Mouse (Mus musculus): Measurements from ENCODE around the gene Fmnl3. TPM values are rescaled to one million over a fixed set of nuclear protein-coding genes. Genes with fewer than 3 reads are reported as not detected.

The Fmnl3 gene
- 29.5 and 30.9 TPM in 2 replicates for polyA plus RNA-seq (2015; fragmentation: Nextera tagmentation; extraction: Ambion mirVana)

DNA sequence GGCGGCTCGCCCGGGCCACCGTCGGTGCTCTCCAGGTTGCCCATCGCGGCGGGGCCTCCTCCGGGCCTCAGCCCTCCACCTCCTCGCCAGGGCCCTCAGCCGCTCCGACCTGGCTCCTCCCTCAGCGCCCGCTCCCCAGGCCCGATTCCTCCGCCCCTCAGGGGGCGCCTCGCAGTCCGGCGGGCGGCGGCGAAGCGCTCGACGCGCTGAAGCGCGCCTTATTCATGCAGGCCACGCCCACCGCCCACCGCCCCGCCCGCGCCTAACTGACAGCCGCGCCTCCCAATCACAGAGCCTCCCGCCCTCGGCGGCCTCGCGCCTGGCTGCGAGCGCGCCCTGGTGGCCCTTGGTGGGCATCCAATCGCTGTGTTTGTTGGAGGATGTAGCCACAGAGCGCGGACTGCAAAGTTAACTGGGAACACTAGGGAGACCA is at the start of gene Fmnl3:
TSS of gene Fmnl3 (minus strand) at position 224 of the 433 bp plus-strand sequence.
- H3K27me3 ChIP-seq = no peaks in the 10 kb centered on the region
- no peaks in the 10 kb centered on the region for H3K9me3 ChIP-seq
- H3K4me3 ChIP-seq = peak within 1 kb of the TSS; percentile 80
- H3K27ac ChIP-seq = peak within 1 kb of the TSS; percentile 95
- peak; percentile 95 for ATAC-seq (ENCODE audit: low FRiP score, low read depth)
- peak within 1 kb of the TSS; percentile 92 for H3K9ac ChIP-seq
- H3K4me2 ChIP-seq (replicated peaks) = peak within 1 kb of the TSS; percentile 67
- peaks cover 19% of the 10 kb centered on the region for H3K4me1 ChIP-seq
- H3K36me3 ChIP-seq = no peaks in the 10 kb centered on the region
- under 1% methylated on average over 39 of the region's 48 CpGs for WGBS

DNA sequence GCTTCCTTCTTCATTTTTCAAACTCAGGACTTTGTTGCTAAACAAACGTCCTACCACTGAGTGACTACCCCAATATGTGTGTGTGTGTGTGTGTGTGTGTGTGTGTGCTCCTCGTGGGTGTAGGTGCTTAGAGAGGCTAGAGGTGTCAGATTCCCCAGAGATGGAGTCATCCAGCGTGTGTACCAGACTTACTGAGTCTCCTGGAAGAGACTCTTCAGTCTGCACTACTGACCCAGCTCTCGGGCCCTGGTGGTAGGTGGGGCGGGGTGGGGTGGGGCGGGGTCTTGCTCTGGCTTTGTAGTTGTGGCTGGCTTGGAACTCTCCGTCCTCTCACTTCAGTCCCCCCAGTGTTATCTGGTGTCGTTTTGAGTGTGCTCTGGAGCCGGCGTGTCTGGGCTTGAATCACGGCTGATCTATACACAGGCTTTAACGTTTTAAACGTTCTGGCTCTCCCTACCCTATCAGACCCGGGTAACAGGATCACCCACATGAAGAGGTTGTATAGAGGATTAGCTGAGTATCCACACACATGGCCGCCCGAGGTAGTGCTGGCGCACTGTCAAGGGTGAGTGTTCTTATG is 47.5 kb upstream of the Fmnl3 start:
- no peak overlapping the region for H3K9ac ChIP-seq
- no peaks in the 10 kb centered on the region for H3K9me3 ChIP-seq
- H3K4me1 ChIP-seq = peaks cover 41% of the 10 kb centered on the region
- no peaks in the 10 kb centered on the region for H3K27me3 ChIP-seq
- ATAC-seq (ENCODE audit: low FRiP score, low read depth) = no peak
- H3K4me3 ChIP-seq = no peak overlapping the region
- peaks cover 15% of the 10 kb centered on the region for H3K36me3 ChIP-seq
- H3K27ac ChIP-seq = peak overlapping the region; percentile 28; the same call in 1 of the 2 replicates
- 31% methylated on average over 17 of the region's 17 CpGs for WGBS
- H3K4me2 ChIP-seq (replicated peaks) = no peak overlapping the region; the same call in 1 of the 2 replicates

GRCm38 (mm10) chr15:99416957-99417356 is 46.7 kb upstream of the Fmnl3 start:
- H3K27me3 ChIP-seq = no peaks in the 10 kb centered on the region
- H3K36me3 ChIP-seq = peaks cover 7% of the 10 kb centered on the region
- H3K4me2 ChIP-seq (replicated peaks) = no peak overlapping the region
- H3K9me3 ChIP-seq = no peaks in the 10 kb centered on the region
- ATAC-seq (ENCODE audit: low FRiP score, low read depth) = no peak
- no peak overlapping the region; the same call in 1 of the 2 replicates for H3K27ac ChIP-seq
- H3K9ac ChIP-seq = no peak overlapping the region
- no peak overlapping the region for H3K4me3 ChIP-seq
- 31% methylated on average over 4 of the region's 4 CpGs for WGBS
- H3K4me1 ChIP-seq = peaks cover 35% of the 10 kb centered on the region

DNA sequence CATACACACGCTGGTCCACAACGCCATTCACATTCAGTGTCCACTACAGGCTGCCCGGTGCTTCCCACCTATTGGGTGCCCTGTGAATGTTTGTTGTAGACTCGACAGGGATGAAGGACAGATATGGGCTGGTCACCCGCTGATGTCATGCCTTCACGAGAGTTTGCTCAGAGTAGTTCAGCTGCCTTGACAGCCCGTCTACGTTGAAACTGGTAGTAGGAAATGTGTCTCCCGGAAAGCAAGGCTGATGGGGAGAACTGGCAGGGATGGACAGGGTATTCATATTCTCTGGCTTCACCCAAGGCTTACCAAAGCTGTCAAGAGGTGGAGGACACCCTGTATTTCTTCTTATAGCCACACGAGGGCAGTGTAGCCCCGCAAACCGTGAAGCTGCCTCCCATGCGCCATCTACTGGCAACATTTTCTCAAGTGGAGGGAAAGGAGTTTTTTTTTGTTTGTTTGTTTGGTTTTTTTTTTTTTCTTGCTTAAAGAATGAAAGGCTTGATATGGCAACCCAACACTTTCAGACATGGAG is 46.1 kb upstream of the Fmnl3 start:
- H3K9me3 ChIP-seq = no peaks in the 10 kb centered on the region
- 0 out of 2 replicates have a peak overlapping the region, but pooled peaks have one; percentile 5 for H3K4me2 ChIP-seq (replicated peaks)
- H3K27me3 ChIP-seq = no peaks in the 10 kb centered on the region
- no peak overlapping the region for H3K9ac ChIP-seq
- peaks cover 30% of the 10 kb centered on the region for H3K4me1 ChIP-seq
- WGBS = 20% methylated on average over 13 of the region's 13 CpGs
- H3K4me3 ChIP-seq = no peak overlapping the region
- H3K36me3 ChIP-seq = peaks cover 1% of the 10 kb centered on the region; the same call in 1 of the 2 replicates
- ATAC-seq (ENCODE audit: low FRiP score, low read depth) = no peak
- no peak overlapping the region for H3K27ac ChIP-seq

GRCm38 (mm10) chr15:99415793-99416192 is 45.5 kb upstream of the Fmnl3 start:
- H3K9ac ChIP-seq = no peak overlapping the region
- no peak for ATAC-seq (ENCODE audit: low FRiP score, low read depth)
- 19% methylated on average over 2 of the region's 2 CpGs for WGBS

GRCm38 (mm10) chr15:99411747-99412146 is 41.5 kb upstream of the Fmnl3 start:
- H3K9ac ChIP-seq = no peak overlapping the region
- no peak overlapping the region for H3K4me3 ChIP-seq
- no peaks in the 10 kb centered on the region for H3K27me3 ChIP-seq
- H3K4me1 ChIP-seq = peaks cover 4% of the 10 kb centered on the region; the same call in 1 of the 2 replicates
- no peak overlapping the region for H3K27ac ChIP-seq
- no peak for ATAC-seq (ENCODE audit: low FRiP score, low read depth)
- H3K4me2 ChIP-seq (replicated peaks) = no peak overlapping the region
- 52% methylated on average over 14 of the region's 14 CpGs for WGBS
- peaks cover 45% of the 10 kb centered on the region for H3K36me3 ChIP-seq
- no peaks in the 10 kb centered on the region for H3K9me3 ChIP-seq

More at GRCm38 (mm10) chr15:99415793-99416192, 45.5 kb upstream of the Fmnl3 start:
- Histone ChIP-seq H3K4me1 (peaks cover 24% of the 10 kb centered on the region), H3K4me3 (no peak overlapping the region), H3K27me3 (no peaks in the 10 kb centered on the region), H3K27ac (no peak overlapping the region), H3K36me3 (peaks cover 5% of the 10 kb centered on the region; the same call in 1 of the 2 replicates), H3K4me2 (replicated peaks) (no peak overlapping the region), H3K9me3 (no peaks in the 10 kb centered on the region)

DNA sequence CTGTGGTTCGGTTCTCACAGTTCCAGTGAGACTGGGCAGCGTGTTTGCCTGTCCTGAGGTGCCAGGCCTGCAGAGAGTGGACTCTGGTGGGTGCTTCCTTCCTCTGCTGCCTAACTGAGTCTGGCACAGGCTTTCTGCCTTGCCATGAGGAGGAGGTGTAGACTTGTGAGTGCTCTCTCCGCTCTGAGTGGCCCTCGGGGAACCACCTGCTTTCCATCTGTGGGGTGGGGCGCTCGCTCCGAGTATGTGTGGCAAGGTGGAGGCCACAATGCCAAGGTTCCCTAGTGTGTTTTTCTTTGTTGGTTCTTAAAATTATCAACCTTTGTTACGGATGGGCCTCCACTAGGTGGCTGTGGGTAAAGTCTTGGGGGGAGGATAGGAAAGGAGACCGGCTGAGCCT is 38.6 kb upstream of the Fmnl3 start:
- H3K9me3 ChIP-seq = no peaks in the 10 kb centered on the region
- 87% methylated on average over 9 of the region's 9 CpGs for WGBS
- H3K36me3 ChIP-seq = peaks cover 74% of the 10 kb centered on the region
- no peak overlapping the region for H3K4me3 ChIP-seq
- no peak overlapping the region for H3K4me2 ChIP-seq (replicated peaks)
- H3K27me3 ChIP-seq = no peaks in the 10 kb centered on the region
- H3K4me1 ChIP-seq = no peaks in the 10 kb centered on the region
- no peak for ATAC-seq (ENCODE audit: low FRiP score, low read depth)
- no peak overlapping the region for H3K9ac ChIP-seq
- H3K27ac ChIP-seq = no peak overlapping the region

- no peak for ATAC-seq (ENCODE audit: low FRiP score, low read depth)
- WGBS = 91% methylated on average over 15 of the region's 15 CpGs
- no peaks in the 10 kb centered on the region for H3K4me1 ChIP-seq
- H3K9ac ChIP-seq = no peak overlapping the region
- no peak overlapping the region for H3K4me3 ChIP-seq
- H3K4me2 ChIP-seq (replicated peaks) = no peak overlapping the region
- no peaks in the 10 kb centered on the region for H3K9me3 ChIP-seq
- no peaks in the 10 kb centered on the region for H3K27me3 ChIP-seq
- no peak overlapping the region for H3K27ac ChIP-seq
- peaks cover 92% of the 10 kb centered on the region for H3K36me3 ChIP-seq
Observed at GRCm38 (mm10) chr15:99406986-99407570, 36.8 kb upstream of the Fmnl3 start.

- no peak overlapping the region for H3K27ac ChIP-seq
- H3K4me3 ChIP-seq = no peak overlapping the region
- no peaks in the 10 kb centered on the region for H3K9me3 ChIP-seq
- no peak for ATAC-seq (ENCODE audit: low FRiP score, low read depth)
- no peaks in the 10 kb centered on the region for H3K27me3 ChIP-seq
- H3K4me1 ChIP-seq = peaks cover 4% of the 10 kb centered on the region; the same call in 1 of the 2 replicates
- 88% methylated on average over 9 of the region's 9 CpGs for WGBS
- no peak overlapping the region for H3K4me2 ChIP-seq (replicated peaks)
- H3K9ac ChIP-seq = no peak overlapping the region
- peaks cover 86% of the 10 kb centered on the region for H3K36me3 ChIP-seq
Observed at GRCm38 (mm10) chr15:99405150-99405549, 34.9 kb upstream of the Fmnl3 start.

DNA sequence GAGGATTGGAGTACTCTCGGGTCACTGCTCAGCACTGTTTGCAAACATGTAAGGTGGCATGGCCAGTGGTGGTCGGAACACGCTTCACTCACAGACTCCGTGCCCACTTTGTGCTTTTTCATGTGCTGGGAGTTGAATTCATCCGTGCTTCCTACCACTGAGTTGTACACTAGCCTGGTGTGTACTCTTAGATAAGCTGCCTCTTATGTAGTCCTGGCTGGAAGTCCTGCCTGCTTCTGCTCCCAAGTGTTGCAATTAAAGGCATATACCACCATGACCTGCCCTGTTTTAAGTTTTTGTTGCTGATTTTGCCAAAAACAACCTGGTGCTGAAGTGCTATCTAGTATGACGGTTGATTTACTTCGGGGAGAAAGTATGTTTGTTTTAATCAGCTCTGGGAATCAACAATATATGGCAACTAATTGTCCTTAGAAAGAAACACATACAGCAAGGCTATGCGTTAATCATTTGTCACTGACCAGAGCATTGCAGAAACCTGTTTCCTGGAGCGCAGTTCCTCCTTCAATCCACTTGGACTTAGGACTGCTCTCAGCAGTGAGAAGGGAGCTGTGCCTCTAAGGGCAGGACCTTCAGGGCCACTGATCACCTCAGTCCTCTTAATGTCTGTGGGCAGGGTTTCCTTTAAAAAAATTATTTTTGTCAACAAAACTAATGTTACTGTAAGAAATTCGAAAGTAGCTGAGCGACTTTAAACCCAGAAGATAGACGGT is 33.0 kb upstream of the Fmnl3 start:
- no peaks in the 10 kb centered on the region for H3K9me3 ChIP-seq

DNA sequence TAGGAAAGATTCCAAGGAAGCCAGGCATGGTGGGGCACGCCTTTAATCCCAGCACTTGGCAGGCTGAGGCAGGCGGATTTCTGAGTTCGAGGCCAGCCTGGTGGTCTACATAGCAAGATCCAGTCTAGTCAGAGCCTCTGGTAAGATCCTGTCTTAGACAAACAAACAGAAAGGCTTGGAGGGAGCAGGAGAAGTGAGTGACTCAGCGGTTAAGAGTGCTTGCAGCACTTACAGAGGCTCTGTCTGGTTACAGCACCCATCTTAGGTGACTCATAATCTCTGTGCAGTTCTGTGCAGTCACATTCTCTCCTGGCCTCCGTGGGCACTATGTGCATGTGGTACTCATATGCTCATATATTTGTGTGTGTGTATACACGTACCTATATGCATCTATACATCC is 30.3 kb upstream of the Fmnl3 start:
- Histone ChIP-seq H3K4me2 (replicated peaks) (no peak overlapping the region), H3K27ac (no peak overlapping the region), H3K27me3 (no peaks in the 10 kb centered on the region), H3K4me1 (peaks cover 42% of the 10 kb centered on the region), H3K36me3 (peaks cover 43% of the 10 kb centered on the region), H3K4me3 (no peak overlapping the region), H3K9ac (no peak overlapping the region), H3K9me3 (no peaks in the 10 kb centered on the region)
- no peak for ATAC-seq (ENCODE audit: low FRiP score, low read depth)
- WGBS = 89% methylated on average over 6 of the region's 6 CpGs

More for the DNA sequence above, 33.0 kb upstream of the Fmnl3 start:
- no peaks in the 10 kb centered on the region for H3K27me3 ChIP-seq
- no peak overlapping the region for H3K4me3 ChIP-seq
- WGBS = 93% methylated on average over 12 of the region's 12 CpGs
- H3K9ac ChIP-seq = no peak overlapping the region
- no peak overlapping the region for H3K4me2 ChIP-seq (replicated peaks)
- peaks cover 71% of the 10 kb centered on the region for H3K36me3 ChIP-seq
- H3K4me1 ChIP-seq = peaks cover 20% of the 10 kb centered on the region
- no peak overlapping the region for H3K27ac ChIP-seq
- ATAC-seq (ENCODE audit: low FRiP score, low read depth) = no peak

All from limb, embryonic 13.5 days (tissue).